Mouse (Mus musculus): ENCODE measurements around the gene Agmo. TPM values are rescaled to one million over a fixed set of nuclear protein-coding genes. Genes with fewer than 3 reads are reported as not detected.

Gene Agmo
- polyA plus RNA-seq, 1 experiment from 2014 or later = 0.23 TPM

GRCm38 (mm10) chr12:37268636-37269152, 27.3 kb downstream of the Agmo start:
- Histone ChIP-seq H3K9ac (replicated peaks; ENCODE audit: low read depth, low read length) (no peak overlapping the region), H3K27me3 (replicated peaks; ENCODE audit: control insufficient read depth, insufficient read depth, low read length) (no peaks in the 10 kb centered on the region), H3K4me3 (replicated peaks; ENCODE audit: low read length) (no peak overlapping the region), H3K9me3 (ENCODE audit: control insufficient read depth, low read length) (no peaks in the 10 kb centered on the region), H3K4me2 (ENCODE audit: low read length) (no peak overlapping the region), H3K27ac (ENCODE audit: low read length) (no peak overlapping the region), H3K36me3 (ENCODE audit: control insufficient read depth, insufficient read depth) (no peaks in the 10 kb centered on the region), H3K4me1 (replicated peaks; ENCODE audit: control insufficient read depth, insufficient read depth, low read length) (no peaks in the 10 kb centered on the region)
- no peak for ATAC-seq
- WGBS = 58% methylated on average over 6 of the region's 6 CpGs

GRCm38 (mm10) chr12:37272660-37273059, 31.2 kb downstream of the Agmo start:
- no peak overlapping the region for H3K27ac ChIP-seq (ENCODE audit: low read length)
- H3K4me1 ChIP-seq (replicated peaks; ENCODE audit: control insufficient read depth, insufficient read depth, low read length) = no peaks in the 10 kb centered on the region
- H3K9me3 ChIP-seq (ENCODE audit: control insufficient read depth, low read length) = no peaks in the 10 kb centered on the region
- 66% methylated on average over 3 of the region's 3 CpGs for WGBS
- no peak for ATAC-seq
- H3K36me3 ChIP-seq (ENCODE audit: control insufficient read depth, insufficient read depth) = no peaks in the 10 kb centered on the region
- H3K4me2 ChIP-seq (ENCODE audit: low read length) = no peak overlapping the region
- H3K4me3 ChIP-seq (replicated peaks; ENCODE audit: low read length) = no peak overlapping the region
- no peaks in the 10 kb centered on the region for H3K27me3 ChIP-seq (replicated peaks; ENCODE audit: control insufficient read depth, insufficient read depth, low read length)
- no peak overlapping the region for H3K9ac ChIP-seq (replicated peaks; ENCODE audit: low read depth, low read length)

- no peak for ATAC-seq
- WGBS = 85% methylated on average over 5 of the region's 5 CpGs
Observed at GRCm38 (mm10) chr12:37273964-37274657, 32.7 kb downstream of the Agmo start.

GRCm38 (mm10) chr12:37274658-37275019, 33.2 kb downstream of the Agmo start:
- Histone ChIP-seq H3K9me3 (ENCODE audit: control insufficient read depth, low read length) (no peaks in the 10 kb centered on the region), H3K4me1 (replicated peaks; ENCODE audit: control insufficient read depth, insufficient read depth, low read length) (no peaks in the 10 kb centered on the region), H3K36me3 (ENCODE audit: control insufficient read depth, insufficient read depth) (no peaks in the 10 kb centered on the region), H3K9ac (replicated peaks; ENCODE audit: low read depth, low read length) (no peak overlapping the region), H3K27me3 (replicated peaks; ENCODE audit: control insufficient read depth, insufficient read depth, low read length) (no peaks in the 10 kb centered on the region), H3K4me3 (replicated peaks; ENCODE audit: low read length) (no peak overlapping the region), H3K4me2 (ENCODE audit: low read length) (no peak overlapping the region), H3K27ac (ENCODE audit: low read length) (no peak overlapping the region)
- WGBS = 50% methylated on average over 2 of the region's 2 CpGs
- no peak for ATAC-seq

More at GRCm38 (mm10) chr12:37273964-37274657, 32.7 kb downstream of the Agmo start:
- H3K4me1 ChIP-seq (replicated peaks; ENCODE audit: control insufficient read depth, insufficient read depth, low read length) = no peaks in the 10 kb centered on the region
- H3K36me3 ChIP-seq (ENCODE audit: control insufficient read depth, insufficient read depth) = no peaks in the 10 kb centered on the region
- H3K9me3 ChIP-seq (ENCODE audit: control insufficient read depth, low read length) = no peaks in the 10 kb centered on the region
- no peak overlapping the region for H3K4me3 ChIP-seq (replicated peaks; ENCODE audit: low read length)
- H3K4me2 ChIP-seq (ENCODE audit: low read length) = no peak overlapping the region
- H3K9ac ChIP-seq (replicated peaks; ENCODE audit: low read depth, low read length) = no peak overlapping the region
- H3K27me3 ChIP-seq (replicated peaks; ENCODE audit: control insufficient read depth, insufficient read depth, low read length) = no peaks in the 10 kb centered on the region
- no peak overlapping the region for H3K27ac ChIP-seq (ENCODE audit: low read length)

GRCm38 (mm10) chr12:37306956-37307466, 65.6 kb downstream of the Agmo start:
- no peak overlapping the region for H3K27ac ChIP-seq (ENCODE audit: low read length)
- no peaks in the 10 kb centered on the region for H3K4me1 ChIP-seq (replicated peaks; ENCODE audit: control insufficient read depth, insufficient read depth, low read length)
- H3K36me3 ChIP-seq (ENCODE audit: control insufficient read depth, insufficient read depth) = no peaks in the 10 kb centered on the region
- H3K4me3 ChIP-seq (replicated peaks; ENCODE audit: low read length) = no peak overlapping the region
- WGBS = 78% methylated on average over 1 of the region's 1 CpGs
- H3K9me3 ChIP-seq (ENCODE audit: control insufficient read depth, low read length) = no peaks in the 10 kb centered on the region
- no peak overlapping the region for H3K4me2 ChIP-seq (ENCODE audit: low read length)
- no peak overlapping the region for H3K9ac ChIP-seq (replicated peaks; ENCODE audit: low read depth, low read length)
- H3K27me3 ChIP-seq (replicated peaks; ENCODE audit: control insufficient read depth, insufficient read depth, low read length) = no peaks in the 10 kb centered on the region
- ATAC-seq = no peak

- ATAC-seq = no peak
- Histone ChIP-seq H3K4me1 (replicated peaks; ENCODE audit: control insufficient read depth, insufficient read depth, low read length) (no peaks in the 10 kb centered on the region), H3K4me3 (replicated peaks; ENCODE audit: low read length) (no peak overlapping the region), H3K27me3 (replicated peaks; ENCODE audit: control insufficient read depth, insufficient read depth, low read length) (no peaks in the 10 kb centered on the region), H3K27ac (ENCODE audit: low read length) (no peak overlapping the region), H3K9ac (replicated peaks; ENCODE audit: low read depth, low read length) (no peak overlapping the region), H3K4me2 (ENCODE audit: low read length) (no peak overlapping the region), H3K36me3 (ENCODE audit: control insufficient read depth, insufficient read depth) (no peaks in the 10 kb centered on the region), H3K9me3 (ENCODE audit: control insufficient read depth, low read length) (no peaks in the 10 kb centered on the region)
- WGBS = 92% methylated on average over 1 of the region's 1 CpGs
Observed at GRCm38 (mm10) chr12:37310786-37311185, 69.3 kb downstream of the Agmo start.

GRCm38 (mm10) chr12:37322860-37323259, 81.4 kb downstream of the Agmo start:
- Histone ChIP-seq H3K4me2 (ENCODE audit: low read length) (no peak overlapping the region), H3K9ac (replicated peaks; ENCODE audit: low read depth, low read length) (no peak overlapping the region), H3K27ac (ENCODE audit: low read length) (no peak overlapping the region), H3K9me3 (ENCODE audit: control insufficient read depth, low read length) (no peaks in the 10 kb centered on the region), H3K4me3 (replicated peaks; ENCODE audit: low read length) (no peak overlapping the region), H3K4me1 (replicated peaks; ENCODE audit: control insufficient read depth, insufficient read depth, low read length) (no peaks in the 10 kb centered on the region), H3K36me3 (ENCODE audit: control insufficient read depth, insufficient read depth) (no peaks in the 10 kb centered on the region), H3K27me3 (replicated peaks; ENCODE audit: control insufficient read depth, insufficient read depth, low read length) (no peaks in the 10 kb centered on the region)
- no peak for ATAC-seq
- WGBS = 67% methylated on average over 3 of the region's 3 CpGs

- WGBS = 33% methylated on average over 5 of the region's 5 CpGs
- H3K4me1 ChIP-seq (replicated peaks; ENCODE audit: control insufficient read depth, insufficient read depth, low read length) = no peaks in the 10 kb centered on the region
- H3K4me2 ChIP-seq (ENCODE audit: low read length) = no peak overlapping the region
- H3K27ac ChIP-seq (ENCODE audit: low read length) = no peak overlapping the region
- H3K36me3 ChIP-seq (ENCODE audit: control insufficient read depth, insufficient read depth) = no peaks in the 10 kb centered on the region
- no peaks in the 10 kb centered on the region for H3K27me3 ChIP-seq (replicated peaks; ENCODE audit: control insufficient read depth, insufficient read depth, low read length)
- no peaks in the 10 kb centered on the region for H3K9me3 ChIP-seq (ENCODE audit: control insufficient read depth, low read length)
- no peak overlapping the region for H3K9ac ChIP-seq (replicated peaks; ENCODE audit: low read depth, low read length)
- H3K4me3 ChIP-seq (replicated peaks; ENCODE audit: low read length) = no peak overlapping the region
- peak; percentile 89 for ATAC-seq
Observed at GRCm38 (mm10) chr12:37334987-37335386, 93.5 kb downstream of the Agmo start.

GRCm38 (mm10) chr12:37344225-37344624, 102.8 kb downstream of the Agmo start:
- H3K9me3 ChIP-seq (ENCODE audit: control insufficient read depth, low read length) = no peaks in the 10 kb centered on the region
- H3K4me2 ChIP-seq (ENCODE audit: low read length) = no peak overlapping the region
- H3K27ac ChIP-seq (ENCODE audit: low read length) = no peak overlapping the region
- H3K27me3 ChIP-seq (replicated peaks; ENCODE audit: control insufficient read depth, insufficient read depth, low read length) = no peaks in the 10 kb centered on the region
- ATAC-seq = peak; percentile 52
- no peaks in the 10 kb centered on the region for H3K36me3 ChIP-seq (ENCODE audit: control insufficient read depth, insufficient read depth)
- 21% methylated on average over 5 of the region's 5 CpGs for WGBS
- no peak overlapping the region for H3K9ac ChIP-seq (replicated peaks; ENCODE audit: low read depth, low read length)
- no peaks in the 10 kb centered on the region for H3K4me1 ChIP-seq (replicated peaks; ENCODE audit: control insufficient read depth, insufficient read depth, low read length)
- H3K4me3 ChIP-seq (replicated peaks; ENCODE audit: low read length) = no peak overlapping the region

Data from forebrain, embryonic 16.5 days (tissue).